Mouse (Mus musculus) kidney, postnatal 0 days (tissue): ENCODE data around the gene Nr3c2. TPM values are rescaled to one million over a fixed set of nuclear protein-coding genes. Genes with fewer than 3 reads are reported as not detected.

Source experiments
- ATAC-seq: fragments of 200-750 bp; cut with Nextera tagmentation; replicated peaks from 2 replicates; pipeline ENCODE4 v1.8.0; 2017; ENCODE audit warnings: low read depth, moderate number of reproducible peaks, moderate TSS enrichment, moderate library complexity; ENCODE audit not compliant: low FRiP score
- DNase-seq: peaks from one replicate; pipeline ENCODE4 v3.0.0-alpha.2; 2016; ENCODE audit warnings: low spot score
- H3K27ac ChIP-seq: fragments of 300-500 bp; sonication (generic); 2 replicates; pipeline ENCODE4 v1.5.1; 2014; ENCODE audit warnings: mild to moderate bottlenecking
- H3K27me3 ChIP-seq: fragments of 300-500 bp; sonication (generic); 2 replicates; pipeline ENCODE4 v1.6.1; 2014; ENCODE audit warnings: low read length, mixed read lengths; ENCODE audit not compliant: insufficient read depth
- H3K36me3 ChIP-seq: fragments of 300-500 bp; sonication (generic); 2 replicates; pipeline ENCODE4 v1.6.1; 2014; ENCODE audit warnings: low read length, mixed read lengths; ENCODE audit not compliant: insufficient read depth
- H3K4me1 ChIP-seq: fragments of 300-500 bp; sonication (generic); replicated peaks from 2 replicates; pipeline ENCODE4 v1.6.1; 2014; ENCODE audit warnings: antibody characterized with exemption, low read length, mixed read lengths; ENCODE audit not compliant: insufficient read depth
- H3K4me2 ChIP-seq: fragments of 300-500 bp; sonication (generic); 2 replicates; pipeline ENCODE4 v1.6.1; 2014; ENCODE audit warnings: mild to moderate bottlenecking, low read length, moderate library complexity, mixed read lengths
- H3K4me3 ChIP-seq: fragments of 300-500 bp; sonication (generic); replicated peaks from 2 replicates; pipeline ENCODE4 v1.5.1; 2014; ENCODE audit warnings: low read depth, low read length
- H3K9ac ChIP-seq: fragments of 300-500 bp; sonication (generic); 2 replicates; pipeline ENCODE4 v1.6.1; 2014; ENCODE audit warnings: low read depth, low read length
- H3K9me3 ChIP-seq: fragments of 300-500 bp; sonication (generic); replicated peaks from 2 replicates; pipeline ENCODE4 v1.6.1; 2016; ENCODE audit warnings: low read length, inconsistent platforms, mixed read lengths
- CTCF ChIP-seq: IDR thresholded peaks from 2 replicates; pipeline ENCODE4 v1.5.1; 2016; ENCODE audit warnings: antibody characterized with exemption, low read depth, mild to moderate bottlenecking, moderate library complexity
- WGBS: fragments of 180-500 bp; shearing (Covaris S2); extraction: QIAGEN DNeasy Blood & Tissue Kit; methylation state at CpG from one replicate; pipeline ENCODE4 v1.1.7; 2014; 5-methylcytosine and 5-hydroxymethylcytosine counted together
- polyA plus RNA-seq: library from polyadenylated mRNA; unstranded; fragments of >200 nt; fragmentation: Nextera tagmentation; extraction: Ambion mirVana; gene quantifications from 2 replicates; pipeline ENCODE4 v1.2.1, GENCODE M21; 2015

Gene Nr3c2
- polyA plus RNA-seq, 1 experiment from 2014 or later: 8.3 TPM

DNA sequence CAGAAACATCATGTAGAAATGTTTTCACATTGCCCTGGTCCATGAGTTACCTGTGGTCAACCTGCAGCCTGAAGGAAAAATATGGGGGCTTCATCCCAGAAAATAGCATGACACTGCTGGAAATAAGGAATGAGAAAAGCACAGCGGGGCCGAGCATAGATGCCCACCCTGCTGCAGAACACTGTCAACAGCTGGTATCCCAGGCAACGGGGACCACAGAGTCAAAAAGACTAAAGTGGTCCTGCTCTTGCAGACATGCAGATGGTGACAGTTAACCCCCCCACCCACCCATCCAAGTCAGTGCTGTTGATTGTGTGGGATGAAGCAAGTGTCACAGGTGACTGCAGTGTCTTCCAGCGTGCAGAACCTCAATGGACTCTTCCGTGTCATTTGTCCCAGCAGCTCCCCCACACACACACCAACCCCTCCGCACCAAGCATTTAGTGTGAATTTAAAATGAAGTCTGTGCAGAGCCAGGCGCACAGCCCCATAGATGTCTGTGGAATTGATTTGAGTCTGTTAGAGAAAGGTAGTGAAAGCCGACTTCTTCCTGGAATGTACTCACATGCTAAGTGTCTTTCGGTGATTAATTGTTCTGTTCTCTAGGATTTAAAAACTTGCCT, 287.8 kb downstream of the Nr3c2 start:
- no peaks in the 10 kb centered on the region for H3K9me3 ChIP-seq
- DNase-seq: no peak
- no peak; the same call in 1 of the 2 replicates for ATAC-seq
- no peaks in the 10 kb centered on the region for H3K4me1 ChIP-seq
- H3K36me3 ChIP-seq: no peaks in the 10 kb centered on the region
- no peak overlapping the region for H3K4me3 ChIP-seq
- no peak for TF ChIP-seq CTCF
- H3K27ac ChIP-seq: no peak overlapping the region
- H3K4me2 ChIP-seq: no peak overlapping the region
- H3K9ac ChIP-seq: no peak overlapping the region
- 58% methylated on average over 9 of the region's 9 CpGs for WGBS
- H3K27me3 ChIP-seq: no peaks in the 10 kb centered on the region

- DNase-seq: no peak
- no peak for TF ChIP-seq CTCF
- Histone ChIP-seq H3K4me2 (no peak overlapping the region), H3K4me1 (no peaks in the 10 kb centered on the region), H3K36me3 (no peaks in the 10 kb centered on the region), H3K9ac (no peak overlapping the region), H3K9me3 (no peaks in the 10 kb centered on the region), H3K4me3 (no peak overlapping the region), H3K27me3 (no peaks in the 10 kb centered on the region), H3K27ac (no peak overlapping the region)
- ATAC-seq: no peak
- WGBS: 80% methylated on average over 9 of the region's 9 CpGs
Observed at GRCm38 (mm10) chr8:77187748-77188147, 288.5 kb downstream of the Nr3c2 start.

GRCm38 (mm10) chr8:77188298-77188697, 289.1 kb downstream of the Nr3c2 start:
- no peak for TF ChIP-seq CTCF
- Histone ChIP-seq H3K9ac (no peak overlapping the region), H3K36me3 (no peaks in the 10 kb centered on the region), H3K4me2 (no peak overlapping the region), H3K9me3 (no peaks in the 10 kb centered on the region), H3K4me1 (no peaks in the 10 kb centered on the region), H3K27me3 (no peaks in the 10 kb centered on the region), H3K27ac (no peak overlapping the region), H3K4me3 (no peak overlapping the region)
- 55% methylated on average over 4 of the region's 4 CpGs for WGBS
- DNase-seq (no peak), ATAC-seq (no peak)

DNA sequence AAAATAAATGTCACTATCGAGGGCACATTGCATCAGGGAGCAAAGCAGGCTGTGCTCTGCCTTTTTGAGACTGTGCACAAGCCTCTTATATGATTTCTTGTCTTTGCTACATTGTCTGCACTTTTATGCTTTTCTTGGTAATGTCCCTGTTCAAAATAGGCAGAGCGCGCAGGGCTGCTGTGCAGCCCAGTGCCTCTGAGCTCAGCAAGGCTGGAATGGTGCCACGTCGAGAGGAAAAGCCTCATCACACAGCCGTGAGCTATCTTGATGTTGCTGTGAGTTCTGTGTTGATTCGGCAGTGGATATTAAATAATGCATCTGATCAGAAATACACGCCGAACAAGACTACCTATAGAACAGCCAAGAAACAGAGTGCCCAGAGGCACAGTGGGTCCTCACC, 290.1 kb downstream of the Nr3c2 start:
- no peak for DNase-seq
- TF ChIP-seq CTCF: no peak
- no peak for ATAC-seq
- Histone ChIP-seq H3K4me3 (no peak overlapping the region), H3K4me1 (no peaks in the 10 kb centered on the region), H3K9ac (no peak overlapping the region), H3K36me3 (no peaks in the 10 kb centered on the region), H3K27me3 (no peaks in the 10 kb centered on the region), H3K27ac (no peak overlapping the region), H3K9me3 (no peaks in the 10 kb centered on the region), H3K4me2 (no peak overlapping the region)
- WGBS: 85% methylated on average over 9 of the region's 9 CpGs

- Histone ChIP-seq H3K4me1 (no peaks in the 10 kb centered on the region), H3K9me3 (no peaks in the 10 kb centered on the region), H3K9ac (no peak overlapping the region), H3K4me2 (no peak overlapping the region), H3K27ac (no peak overlapping the region), H3K4me3 (no peak overlapping the region), H3K36me3 (no peaks in the 10 kb centered on the region), H3K27me3 (no peaks in the 10 kb centered on the region)
- WGBS: 74% methylated on average over 3 of the region's 3 CpGs
- ATAC-seq (no peak), DNase-seq (no peak)
- no peak for TF ChIP-seq CTCF
Observed at GRCm38 (mm10) chr8:77190393-77190792, 291.2 kb downstream of the Nr3c2 start.

DNA sequence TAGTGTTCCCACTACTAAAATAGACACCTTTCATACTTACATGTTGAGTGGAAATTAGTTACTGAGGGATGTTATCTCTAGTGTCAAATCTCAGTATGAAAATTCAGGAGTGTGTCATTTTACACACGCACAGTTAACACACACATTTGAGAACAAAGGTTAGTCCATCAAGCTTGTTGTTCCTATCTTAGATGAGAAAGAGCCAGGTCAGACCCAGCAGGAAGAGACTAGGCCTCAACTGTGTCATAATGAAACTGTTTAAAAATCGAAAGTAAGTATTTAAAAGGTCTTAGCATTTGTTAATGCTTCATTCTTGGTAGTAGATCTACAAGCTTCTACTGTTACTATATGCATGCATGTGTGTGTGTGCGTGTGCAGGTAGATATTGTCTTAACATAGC, 310.1 kb downstream of the Nr3c2 start:
- Histone ChIP-seq H3K27me3 (no peaks in the 10 kb centered on the region), H3K9me3 (no peaks in the 10 kb centered on the region), H3K4me1 (no peaks in the 10 kb centered on the region), H3K4me2 (no peak overlapping the region), H3K36me3 (no peaks in the 10 kb centered on the region), H3K27ac (no peak overlapping the region), H3K4me3 (no peak overlapping the region), H3K9ac (no peak overlapping the region)
- DNase-seq (no peak), ATAC-seq (no peak)
- WGBS: 88% methylated on average over 3 of the region's 3 CpGs
- TF ChIP-seq CTCF: no peak

DNA sequence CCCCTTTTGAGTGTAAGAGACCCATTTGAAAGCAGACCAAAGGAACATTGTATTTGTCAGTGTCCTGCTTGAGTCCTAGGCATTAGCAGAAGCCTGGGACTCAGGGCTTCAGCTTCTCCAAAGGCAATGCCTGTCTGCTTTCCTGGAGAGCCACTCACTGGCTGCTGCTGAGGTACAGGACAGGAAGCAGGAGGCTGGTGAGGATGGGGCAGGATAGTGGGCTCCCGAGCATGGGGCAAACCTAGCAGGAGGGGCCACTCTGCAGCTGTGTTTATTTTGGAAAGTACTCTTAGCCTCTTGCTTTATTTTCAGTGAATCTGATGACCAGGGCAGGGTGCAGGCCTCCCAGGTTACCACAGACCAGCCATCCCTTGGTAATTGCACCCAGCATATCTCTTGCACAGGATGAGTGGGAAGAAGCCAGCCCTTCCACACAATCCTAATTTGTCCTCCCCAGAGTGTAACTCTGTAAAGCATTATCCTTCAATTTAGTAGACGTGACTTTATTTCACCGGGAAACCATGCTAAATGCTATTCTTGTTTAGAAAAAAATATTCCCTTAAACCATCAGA, 314.7 kb downstream of the Nr3c2 start:
- Histone ChIP-seq H3K4me2 (no peak overlapping the region), H3K9ac (no peak overlapping the region), H3K4me1 (no peaks in the 10 kb centered on the region), H3K27ac (no peak overlapping the region), H3K4me3 (no peak overlapping the region), H3K9me3 (no peaks in the 10 kb centered on the region), H3K27me3 (no peaks in the 10 kb centered on the region), H3K36me3 (no peaks in the 10 kb centered on the region)
- TF ChIP-seq CTCF: no peak
- no peak for ATAC-seq
- WGBS: 36% methylated on average over 3 of the region's 3 CpGs
- DNase-seq: no peak
